Mouse (Mus musculus): ENCODE results near the gene Kmt5b. TPM values are rescaled to one million over a fixed set of nuclear protein-coding genes. Genes with fewer than 3 reads are reported as not detected.

Gene Kmt5b
- total RNA-seq, 1 experiment from 2014 or later: 126 TPM

DNA sequence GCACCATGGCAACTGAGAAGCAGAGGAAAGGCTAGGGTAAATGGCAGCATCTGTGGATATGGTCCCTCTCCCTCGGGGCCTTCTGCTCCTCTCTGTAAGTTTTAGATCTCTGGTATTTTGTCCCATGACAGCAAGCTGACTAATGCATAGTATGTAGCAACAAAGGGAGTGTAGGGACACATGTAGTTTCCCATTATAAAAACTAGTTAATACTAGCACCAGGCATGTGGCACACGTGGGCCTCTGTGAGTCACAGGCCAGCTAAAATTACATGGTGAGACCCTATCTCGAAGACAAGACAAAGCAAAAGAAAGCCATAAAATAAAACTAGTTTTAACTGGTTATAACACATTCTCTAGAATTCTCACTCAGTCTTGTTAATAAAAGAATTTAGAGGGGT lies 71.7 kb downstream of the Kmt5b start:
- ATAC-seq (replicated peaks; ENCODE audit: insufficient number of reproducible peaks, low FRiP score, low TSS enrichment, poor library complexity, severe bottlenecking): no peak

DNA sequence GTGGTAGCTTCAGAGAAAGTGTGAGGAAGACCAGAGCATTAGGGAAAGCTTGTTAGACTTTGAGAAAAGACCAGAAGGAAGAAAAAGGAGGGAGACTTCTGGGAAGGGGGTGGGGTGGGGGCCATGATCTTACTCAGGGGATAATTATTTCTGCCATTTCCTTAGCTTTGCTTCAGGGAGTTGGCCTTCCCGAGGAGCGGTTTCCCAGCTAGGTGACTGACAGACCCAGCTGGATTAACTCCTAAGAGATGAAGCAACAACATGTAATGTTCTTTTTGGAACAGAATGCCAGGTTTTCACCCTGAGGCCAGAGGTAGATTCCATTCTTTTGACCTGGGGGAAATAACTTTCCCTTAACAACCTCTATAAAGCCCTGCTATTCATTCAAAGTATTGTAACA lies 72.5 kb downstream of the Kmt5b start:
- ATAC-seq (replicated peaks; ENCODE audit: insufficient number of reproducible peaks, low FRiP score, low TSS enrichment, poor library complexity, severe bottlenecking): no peak

DNA sequence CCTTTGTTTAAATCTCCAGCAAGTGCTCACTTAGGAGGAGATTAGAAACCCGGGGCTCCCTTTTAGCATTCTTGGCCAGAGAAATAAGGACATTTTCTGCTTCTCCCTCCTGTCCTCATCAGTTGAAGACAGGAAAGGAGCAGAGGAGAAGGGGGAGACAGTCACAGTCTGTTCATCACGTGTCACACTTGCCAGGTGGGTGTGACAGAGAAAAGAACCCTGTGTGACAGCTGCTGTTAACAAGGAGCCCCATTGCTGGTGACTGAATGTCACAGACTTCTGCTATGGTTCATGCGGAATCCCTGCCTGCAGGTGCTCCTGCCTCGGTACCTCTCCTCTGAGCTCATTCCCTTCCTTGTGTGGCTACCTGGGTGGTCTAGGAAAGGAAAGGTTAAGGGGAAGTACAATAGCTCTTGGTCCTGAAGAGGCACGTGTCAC lies 73.0 kb downstream of the Kmt5b start:
- ATAC-seq (replicated peaks; ENCODE audit: insufficient number of reproducible peaks, low FRiP score, low TSS enrichment, poor library complexity, severe bottlenecking): no peak

DNA sequence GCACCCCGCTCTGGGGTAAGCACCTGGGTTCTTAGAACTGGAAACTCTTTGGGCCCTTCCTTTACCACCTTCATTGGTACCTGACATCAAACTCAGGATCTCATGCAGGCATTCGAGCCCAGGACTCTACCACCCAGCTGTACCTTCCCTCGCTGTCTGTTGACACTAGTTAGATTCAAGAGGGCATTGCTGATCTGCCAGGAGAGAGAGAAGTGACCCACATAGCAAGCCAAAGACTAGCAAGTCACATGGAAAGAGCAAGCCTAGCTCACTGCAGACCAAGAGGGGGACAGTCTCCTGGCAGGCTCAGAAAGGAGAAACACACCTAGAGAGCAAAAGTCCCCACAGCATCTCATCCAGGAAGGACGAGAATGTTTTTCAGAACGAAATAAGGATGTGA lies 73.5 kb downstream of the Kmt5b start:
- ATAC-seq (replicated peaks; ENCODE audit: insufficient number of reproducible peaks, low FRiP score, low TSS enrichment, poor library complexity, severe bottlenecking): no peak

GRCm38 (mm10) chr19:3842359-3843148 lies 75.3 kb downstream of the Kmt5b start:
- no peak for ATAC-seq (replicated peaks; ENCODE audit: insufficient number of reproducible peaks, low FRiP score, low TSS enrichment, poor library complexity, severe bottlenecking)

- no peak for ATAC-seq (replicated peaks; ENCODE audit: insufficient number of reproducible peaks, low FRiP score, low TSS enrichment, poor library complexity, severe bottlenecking)
Measured at GRCm38 (mm10) chr19:3843629-3844028, 76.4 kb downstream of the Kmt5b start.

DNA sequence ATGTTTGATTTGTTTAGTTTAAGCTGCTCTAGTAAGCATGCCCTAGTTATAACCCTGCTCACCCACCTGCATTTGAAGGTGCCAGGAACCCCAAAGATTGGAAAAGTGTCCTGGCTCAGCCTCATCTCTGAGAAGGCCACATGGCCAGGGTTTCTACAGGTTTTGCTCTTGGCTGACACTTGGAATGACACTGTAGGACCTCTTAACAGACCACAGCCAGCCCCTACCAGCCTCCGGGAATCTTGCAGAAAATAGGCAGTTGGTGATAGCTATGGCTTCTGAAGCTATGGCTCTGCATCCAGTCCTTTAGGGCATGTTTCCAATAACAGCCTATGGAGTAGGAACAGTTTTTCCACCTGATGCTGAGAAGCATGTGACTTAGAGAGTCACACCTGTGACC lies 77.6 kb downstream of the Kmt5b start:
- no peak for ATAC-seq (replicated peaks; ENCODE audit: insufficient number of reproducible peaks, low FRiP score, low TSS enrichment, poor library complexity, severe bottlenecking)

GRCm38 (mm10) chr19:3845339-3845738 lies 78.1 kb downstream of the Kmt5b start:
- ATAC-seq (replicated peaks; ENCODE audit: insufficient number of reproducible peaks, low FRiP score, low TSS enrichment, poor library complexity, severe bottlenecking): no peak

GRCm38 (mm10) chr19:3845803-3846406 lies 78.7 kb downstream of the Kmt5b start:
- ATAC-seq (replicated peaks; ENCODE audit: insufficient number of reproducible peaks, low FRiP score, low TSS enrichment, poor library complexity, severe bottlenecking): no peak

GRCm38 (mm10) chr19:3846676-3847604 lies 79.7 kb downstream of the Kmt5b start:
- ATAC-seq (replicated peaks; ENCODE audit: insufficient number of reproducible peaks, low FRiP score, low TSS enrichment, poor library complexity, severe bottlenecking): no peak

DNA sequence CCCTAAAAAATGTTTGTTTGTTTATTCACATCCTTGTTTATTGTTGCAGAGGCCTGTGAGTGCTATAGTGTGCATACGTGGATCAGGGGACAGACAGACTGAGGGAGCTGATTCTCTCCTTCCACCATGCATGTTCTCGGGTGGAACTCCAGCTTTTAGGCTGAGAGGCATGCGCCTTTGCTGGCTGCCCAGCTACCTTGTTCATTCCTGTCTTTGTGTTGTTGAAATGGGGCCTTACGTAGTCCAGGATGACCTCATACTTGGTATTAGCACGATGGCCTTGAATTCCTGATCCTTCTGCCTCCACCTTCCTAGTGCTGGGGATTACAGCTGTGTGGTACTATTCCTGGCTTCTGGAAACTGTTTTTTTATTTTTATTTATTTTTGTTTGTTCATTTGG lies 80.5 kb downstream of the Kmt5b start:
- ATAC-seq (replicated peaks; ENCODE audit: insufficient number of reproducible peaks, low FRiP score, low TSS enrichment, poor library complexity, severe bottlenecking): no peak

DNA sequence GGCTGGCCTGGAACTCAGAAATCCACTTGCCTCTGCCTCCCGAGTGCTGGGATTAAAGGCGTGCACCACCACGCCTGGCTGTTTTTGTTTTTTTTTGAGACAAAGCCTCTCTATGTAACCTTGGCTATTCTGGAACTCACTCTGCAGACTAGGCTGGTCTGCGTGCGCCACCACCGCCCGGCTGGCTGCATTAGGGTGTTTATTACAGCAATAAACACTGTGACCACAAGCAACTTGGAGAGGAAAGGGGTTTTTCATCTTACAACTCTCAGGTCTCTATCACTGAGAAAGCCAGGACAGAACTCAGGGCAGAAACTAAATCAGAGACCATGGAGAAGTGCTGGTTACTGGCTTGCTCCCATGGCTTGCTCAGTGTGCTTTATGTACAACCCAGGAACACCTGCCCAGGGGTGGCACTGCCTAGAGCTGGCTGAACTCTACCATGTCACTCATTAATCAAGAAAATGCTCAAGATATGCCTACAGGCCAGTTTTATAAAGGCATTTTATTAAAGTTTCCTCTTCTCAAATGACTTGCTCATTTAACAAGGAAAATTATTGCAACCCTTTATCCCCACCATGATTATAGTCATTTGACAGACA lies 81.1 kb downstream of the Kmt5b start:
- ATAC-seq (replicated peaks; ENCODE audit: insufficient number of reproducible peaks, low FRiP score, low TSS enrichment, poor library complexity, severe bottlenecking): no peak

DNA sequence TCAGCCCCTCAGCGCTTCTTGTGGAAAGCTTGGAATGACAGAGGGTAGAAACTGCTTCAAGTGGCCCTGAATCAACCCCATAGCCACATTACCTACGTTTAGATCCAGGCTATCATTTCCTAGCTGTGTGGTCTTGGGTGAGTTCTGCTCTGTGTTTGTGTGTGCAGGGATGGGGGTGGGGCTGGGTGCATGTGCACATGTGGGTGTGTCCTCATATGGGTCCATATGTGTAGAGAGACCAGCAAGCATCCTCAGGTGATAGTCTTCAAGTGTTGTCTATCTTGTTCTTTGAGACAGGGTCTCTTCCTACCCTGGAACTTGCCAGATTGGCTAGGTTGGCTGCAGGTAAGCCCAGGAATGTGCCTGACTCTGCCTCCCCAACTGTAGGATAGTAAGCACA lies 82.0 kb downstream of the Kmt5b start:
- no peak for ATAC-seq (replicated peaks; ENCODE audit: insufficient number of reproducible peaks, low FRiP score, low TSS enrichment, poor library complexity, severe bottlenecking)

GRCm38 (mm10) chr19:3850076-3850475 lies 82.9 kb downstream of the Kmt5b start:
- no peak for ATAC-seq (replicated peaks; ENCODE audit: insufficient number of reproducible peaks, low FRiP score, low TSS enrichment, poor library complexity, severe bottlenecking)

DNA sequence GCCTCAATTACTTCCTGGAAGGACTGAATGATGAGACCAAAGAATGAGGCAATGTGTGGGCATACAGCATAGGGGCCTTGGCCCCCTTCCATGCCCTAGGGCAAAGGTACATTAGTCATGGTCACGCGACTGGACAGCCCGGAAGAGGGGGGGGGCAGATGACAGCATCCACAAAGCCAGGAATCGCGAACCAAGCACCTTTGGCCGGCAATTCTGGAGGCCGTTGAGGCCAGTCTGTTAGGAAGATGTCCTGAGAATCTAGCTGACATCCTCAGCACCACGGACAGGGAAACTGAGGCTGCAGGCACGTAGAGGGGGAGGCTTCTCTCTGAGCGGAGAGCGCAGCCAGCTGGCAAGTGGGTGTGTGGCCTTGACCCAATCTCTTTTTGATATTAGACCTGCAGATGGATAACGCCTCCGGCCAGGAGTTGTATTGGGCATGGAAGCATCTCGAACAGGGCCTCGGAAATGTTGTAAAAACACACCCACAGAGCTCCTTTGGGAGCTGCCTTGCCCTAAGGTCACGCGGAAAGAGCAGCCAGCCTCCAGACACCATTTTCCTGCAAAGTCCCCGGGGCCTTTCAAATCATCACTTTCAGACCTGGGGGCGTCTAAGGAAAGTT lies 83.7 kb downstream of the Kmt5b start:
- peak; percentile 21; the same call in 1 of the 2 replicates for ATAC-seq (replicated peaks; ENCODE audit: insufficient number of reproducible peaks, low FRiP score, low TSS enrichment, poor library complexity, severe bottlenecking)

GRCm38 (mm10) chr19:3851502-3851962 lies 84.3 kb downstream of the Kmt5b start, which contains the start of gene Chka:
TSS of gene Chka (plus strand) at chr19:3851773.
- ATAC-seq (replicated peaks; ENCODE audit: insufficient number of reproducible peaks, low FRiP score, low TSS enrichment, poor library complexity, severe bottlenecking): peak; percentile 82

- ATAC-seq (replicated peaks; ENCODE audit: insufficient number of reproducible peaks, low FRiP score, low TSS enrichment, poor library complexity, severe bottlenecking): no peak
Measured at GRCm38 (mm10) chr19:3851979-3852681, 84.9 kb downstream of the Kmt5b start.

DNA sequence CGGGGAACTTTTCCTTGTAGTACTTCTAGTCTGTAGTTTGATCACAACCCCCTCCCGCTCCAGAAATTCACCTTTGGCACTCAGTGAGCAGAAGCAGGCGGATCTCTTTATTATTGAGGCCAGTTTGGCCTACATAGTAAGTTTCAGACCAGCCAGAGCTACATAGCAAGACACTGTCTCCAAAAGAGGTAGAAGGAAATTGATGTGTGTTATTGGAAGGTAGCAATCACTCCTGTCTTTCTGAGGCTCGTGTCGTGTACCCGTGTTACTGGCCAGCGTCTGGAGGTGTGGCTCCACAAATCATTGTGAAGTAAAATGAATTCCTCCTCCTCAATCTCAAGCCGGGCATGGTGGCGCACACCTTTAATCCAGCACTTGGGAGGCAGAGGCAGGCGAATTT lies 85.9 kb downstream of the Kmt5b start:
- no peak for ATAC-seq (replicated peaks; ENCODE audit: insufficient number of reproducible peaks, low FRiP score, low TSS enrichment, poor library complexity, severe bottlenecking)

All from monocyte, adult 5-6 weeks (primary cell).